Mouse (Mus musculus) adrenal gland, postnatal 4 days (tissue): ENCODE measurements around the gene Naa16. TPM values are rescaled to one million over a fixed set of nuclear protein-coding genes. Genes with fewer than 3 reads are reported as not detected.
"Not testable (repeated sequence)": the region's sequence is repeated elsewhere in the genome, so short reads cannot be mapped to it uniquely, and the experiment has no call there.

Experiments
- DNase-seq, 2 experiments: peaks; one replicate each; pipeline ENCODE4 v3.0.0; 2021 to 2022; ENCODE audit warnings: low spot score in 2 of 2, mixed read lengths in 2 of 2
- long read RNA-seq, 2 experiments: library from polyadenylated mRNA; stranded (forward); transcript quantifications; one replicate each; pipeline ENCODE4 v2.0.0; 2021
- total RNA-seq, 2 experiments: library from RNA; stranded (reverse); gene quantifications; 2 replicates each; pipeline ENCODE4 v1.2.3; 2021

Gene Naa16
- 10 to 100 TPM; 21.2 to 24.4 TPM for total RNA-seq
- long read RNA-seq, experiment 1, full-length matches to known transcripts, result 2 of 5 reads
- long read RNA-seq, experiment 1, partial matches to known transcripts, result 1 of 5 reads
- long read RNA-seq, experiment 1, other reads (novel, unspliced or antisense), result 2 of 5 reads
- long read RNA-seq, experiment 2, full-length matches to known transcripts, result 6 of 18 reads
- long read RNA-seq, experiment 2, partial matches to known transcripts, result 6 of 18 reads
- long read RNA-seq, experiment 2, other reads (novel, unspliced or antisense), result 6 of 18 reads

DNA sequence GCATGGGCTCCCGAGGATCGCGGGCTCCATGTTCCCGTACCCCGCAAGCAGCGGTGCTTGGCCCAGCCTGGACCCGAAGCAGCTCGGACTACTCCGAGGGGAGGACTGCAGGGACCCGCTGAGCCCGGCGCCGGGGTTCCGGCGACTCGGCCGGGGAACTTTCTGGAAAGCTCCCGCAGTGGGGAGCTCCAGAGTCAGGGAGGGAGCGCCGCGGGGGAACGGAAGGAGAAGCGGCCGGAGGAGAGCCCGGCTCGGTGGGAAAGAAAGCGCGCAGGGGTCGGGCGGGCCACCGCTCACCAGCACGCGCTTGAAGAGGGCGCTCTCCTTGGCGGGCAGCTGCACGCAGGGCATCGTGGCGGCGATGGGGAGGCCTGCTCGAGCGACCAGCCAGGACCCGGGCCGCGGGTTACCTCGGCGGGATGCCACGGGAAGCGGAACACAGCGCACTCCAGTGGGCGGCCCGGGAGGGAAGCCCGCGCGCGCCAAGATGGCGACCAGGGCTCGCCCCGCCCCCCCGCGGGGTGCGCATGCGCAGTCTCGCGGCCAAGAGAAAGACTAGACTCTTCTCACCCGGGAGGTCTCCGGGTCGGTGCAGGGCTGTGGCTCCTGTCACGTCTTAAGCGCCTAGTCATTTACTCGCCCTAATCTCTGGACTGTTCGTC is at the start of gene Naa16:
Gene Naa16, minus strand, starts transcription at position 514 of the 662 bp plus-strand sequence.
- DNase-seq, result peak; percentile 91 to 93

- no peak for DNase-seq
These were observed 43.5 kb upstream of the Naa16 start for GRCm38 (mm10) chr14:79434068-79434467.

- not testable (repeated sequence) for DNase-seq
These were observed 36.3 kb upstream of the Naa16 start for GRCm38 (mm10) chr14:79426730-79427365.

GRCm38 (mm10) chr14:79425979-79426729 is 35.6 kb upstream of the Naa16 start, which contains the start of gene Kbtbd7:
Gene Kbtbd7, plus strand, starts transcription at chr14:79426511.
- peak; percentile 65 to 86 for DNase-seq

- no peak for DNase-seq
These were observed 29.6 kb upstream of the Naa16 start for GRCm38 (mm10) chr14:79420083-79420685.

DNA sequence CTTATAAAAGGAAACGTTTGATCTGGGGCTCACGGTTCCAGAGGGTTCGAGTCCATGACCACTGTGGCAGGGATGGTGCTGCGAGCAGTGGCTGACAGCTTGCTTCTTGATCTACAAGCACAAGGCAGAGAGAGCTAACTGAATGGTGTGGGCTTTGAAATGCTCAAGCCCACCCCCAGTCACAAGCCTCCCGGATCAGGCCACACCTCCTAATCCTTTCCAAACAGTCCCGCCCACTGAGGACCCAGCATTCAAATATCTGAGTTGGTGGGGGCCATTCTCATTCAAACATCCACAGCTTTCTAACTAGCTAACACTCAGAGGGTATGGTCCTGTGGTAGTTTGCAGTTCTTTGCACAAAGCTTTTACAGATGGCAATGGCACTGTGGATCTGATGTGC is 22.5 kb upstream of the Naa16 start:
- no peak for DNase-seq

GRCm38 (mm10) chr14:79410662-79411061 is 20.1 kb upstream of the Naa16 start:
- DNase-seq, result no peak

DNA sequence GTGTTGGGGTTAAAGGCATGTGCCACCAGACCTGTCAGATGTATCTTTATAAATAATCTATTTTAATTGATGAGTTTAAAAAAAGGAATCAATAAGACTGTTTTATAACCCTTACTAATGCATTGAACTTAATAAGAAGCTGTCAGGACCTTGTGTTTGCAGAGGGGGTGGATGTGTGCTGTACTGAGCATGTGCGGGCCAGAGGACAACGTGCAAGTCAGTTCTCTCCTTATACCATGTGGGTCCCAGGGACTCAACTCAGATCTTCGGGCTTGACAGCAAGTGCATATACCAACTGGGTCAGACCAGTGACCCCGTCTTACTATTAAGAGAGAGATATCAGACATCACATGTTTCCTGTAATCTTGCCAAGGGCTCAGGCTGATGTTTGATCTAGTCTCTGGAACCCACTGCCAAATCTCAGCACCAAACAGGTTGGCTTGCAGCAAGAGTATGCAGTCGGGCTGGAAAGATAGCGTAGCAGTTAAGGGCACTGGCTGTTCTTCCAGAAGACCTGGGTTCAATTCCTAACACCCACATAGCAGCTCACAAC is 18.8 kb upstream of the Naa16 start:
- DNase-seq, result no peak

DNA sequence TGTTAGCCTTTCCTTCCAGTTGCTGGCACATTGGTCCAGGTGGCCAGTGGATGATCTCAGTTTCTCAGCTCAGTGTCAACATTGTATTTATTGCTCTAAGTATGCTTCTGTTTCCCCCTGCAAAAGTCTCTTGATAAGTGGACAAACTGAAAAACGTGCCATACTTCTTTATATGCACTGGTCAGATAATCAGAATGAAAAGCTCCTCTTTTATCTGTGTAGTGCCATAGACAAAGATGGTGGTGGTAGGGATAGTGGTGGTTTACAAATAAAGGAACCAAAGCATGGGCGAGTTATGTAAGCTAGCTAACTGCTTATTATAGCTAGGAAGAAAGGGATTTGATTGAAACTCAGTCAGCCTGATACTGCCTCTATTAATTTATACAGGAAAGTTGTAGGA is 17.1 kb upstream of the Naa16 start:
- no peak for DNase-seq

DNA sequence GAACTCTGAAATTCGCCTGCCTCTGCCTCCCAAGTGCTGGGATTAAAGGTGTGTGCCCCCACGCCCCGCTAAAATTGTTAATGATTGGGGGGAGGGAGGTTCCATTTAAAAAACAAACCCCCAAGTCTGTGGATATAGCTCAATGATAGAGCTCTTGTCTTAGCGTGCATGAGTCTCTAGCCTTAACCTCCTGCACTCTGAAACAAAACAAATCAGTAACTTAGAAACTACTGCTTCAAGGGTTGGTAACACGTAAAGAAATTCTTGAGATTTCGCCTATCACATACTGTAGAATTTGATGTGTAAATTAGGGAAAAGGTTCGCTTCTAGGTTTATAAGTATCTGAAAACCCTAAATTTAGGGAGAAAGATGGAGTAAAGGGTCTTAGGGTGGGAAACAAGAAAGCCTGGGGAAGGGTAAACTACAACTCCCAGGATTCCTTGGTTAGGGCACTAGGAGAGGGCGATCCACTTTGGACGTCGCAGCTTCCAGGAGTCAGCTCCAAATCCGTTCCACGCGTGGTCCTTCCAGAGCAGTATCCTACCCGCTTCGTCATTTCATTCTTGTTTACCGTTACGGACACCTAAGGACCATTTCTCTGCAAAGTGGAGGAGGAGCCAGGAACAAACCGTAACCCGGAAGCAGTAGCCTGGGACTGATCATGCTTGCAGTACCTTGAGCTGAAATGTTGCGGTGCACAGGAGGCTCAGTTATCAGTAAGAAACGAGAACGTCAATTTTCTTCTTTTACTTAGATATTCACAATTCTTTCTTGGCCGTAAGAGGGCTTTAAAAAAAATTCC is 6.9 kb upstream of the Naa16 start, which contains the start of gene Mtrf1:
Gene Mtrf1, plus strand, starts transcription at position 452 of the 802 bp plus-strand sequence.
- DNase-seq, result peak in 1 of 2 experiments; percentile 35

DNA sequence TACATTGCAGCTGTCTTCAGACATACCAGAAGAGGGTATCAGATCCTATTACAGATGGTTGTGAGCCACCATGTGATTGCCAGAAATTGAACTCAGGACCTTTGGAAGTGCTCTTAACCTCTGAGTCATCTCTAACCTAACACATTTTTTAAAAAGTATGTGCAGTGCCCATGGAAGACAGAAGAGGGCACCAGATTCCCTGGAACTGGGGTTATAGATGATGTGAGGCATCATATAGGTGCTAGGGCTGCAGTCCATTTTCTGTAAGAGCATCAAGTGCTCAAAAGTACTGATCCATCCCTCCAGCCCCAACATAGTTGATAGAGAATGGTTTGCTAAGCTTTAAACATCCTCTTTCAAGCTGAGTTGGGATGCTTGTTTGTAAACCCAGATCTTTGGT is 4.0 kb upstream of the Naa16 start:
- DNase-seq, result no peak

GRCm38 (mm10) chr14:79393289-79393688 is 2.7 kb upstream of the Naa16 start:
- DNase-seq, result no peak

DNA sequence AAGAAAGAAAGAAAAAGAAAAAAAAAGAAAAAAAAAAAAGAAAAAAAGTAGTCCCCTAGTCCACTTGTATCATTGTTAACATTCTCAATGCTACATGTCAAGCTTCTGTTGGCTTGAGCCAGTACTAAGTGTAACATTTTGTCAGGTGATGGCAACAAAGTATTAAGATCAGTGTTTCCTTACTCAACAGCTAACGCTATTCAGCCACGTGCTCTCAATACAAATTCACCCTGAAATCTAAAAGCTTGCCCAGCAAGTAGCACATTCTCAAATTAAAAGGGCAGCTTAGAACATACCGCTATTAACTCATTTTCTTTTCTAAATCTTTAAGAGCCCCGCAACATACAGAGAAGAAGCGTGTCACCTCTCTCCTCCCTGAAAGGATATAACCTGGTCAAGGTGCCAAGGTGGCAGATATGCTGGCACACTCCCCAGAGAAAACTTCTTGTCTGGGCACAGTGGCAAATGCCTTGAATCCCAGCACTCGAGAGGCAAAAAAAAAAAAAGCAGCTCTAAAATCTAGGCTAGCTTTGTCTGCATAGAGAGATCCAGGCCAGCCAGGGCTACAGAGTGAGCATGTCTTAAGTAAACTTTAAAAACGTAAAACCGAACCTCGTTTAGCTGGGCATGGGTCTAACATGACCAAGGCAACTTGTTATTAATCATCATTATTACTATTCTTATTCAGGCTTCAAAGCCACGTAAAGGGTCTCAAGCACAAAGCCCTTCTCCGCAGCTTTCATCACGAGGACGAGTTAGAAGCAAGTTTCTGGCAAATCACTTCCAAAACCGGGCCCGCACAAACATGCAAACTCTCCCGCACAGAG is 927 bp downstream of the Naa16 start:
- DNase-seq, result no peak

- no peak for DNase-seq
These were observed 2.3 kb downstream of the Naa16 start for GRCm38 (mm10) chr14:79388304-79388703.

GRCm38 (mm10) chr14:79383120-79383519 is 7.5 kb downstream of the Naa16 start:
- no peak for DNase-seq

- DNase-seq, result no peak
These were observed 13.5 kb downstream of the Naa16 start for GRCm38 (mm10) chr14:79377041-79377440.

DNA sequence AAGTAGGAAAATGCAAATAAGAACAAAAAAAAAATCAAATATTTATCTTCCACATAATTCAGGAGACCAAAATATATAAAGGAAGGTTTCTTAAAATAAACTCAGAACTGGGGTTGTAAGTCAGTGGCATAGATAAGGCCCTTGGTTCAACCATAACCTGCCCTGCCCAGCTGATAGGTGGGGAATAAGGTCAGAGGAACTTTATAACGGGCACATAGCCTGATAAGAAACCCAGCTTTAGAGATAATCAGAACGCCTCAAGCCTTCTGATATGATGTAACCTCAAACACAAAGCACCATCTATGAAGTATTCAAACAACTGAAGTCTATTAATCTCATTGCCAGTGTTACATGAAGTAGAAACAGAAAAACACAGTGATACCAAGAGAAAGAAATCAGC is 32.5 kb downstream of the Naa16 start:
- no peak for DNase-seq

GRCm38 (mm10) chr14:79346384-79346783 is 44.2 kb downstream of the Naa16 start:
- DNase-seq, result no peak

DNA sequence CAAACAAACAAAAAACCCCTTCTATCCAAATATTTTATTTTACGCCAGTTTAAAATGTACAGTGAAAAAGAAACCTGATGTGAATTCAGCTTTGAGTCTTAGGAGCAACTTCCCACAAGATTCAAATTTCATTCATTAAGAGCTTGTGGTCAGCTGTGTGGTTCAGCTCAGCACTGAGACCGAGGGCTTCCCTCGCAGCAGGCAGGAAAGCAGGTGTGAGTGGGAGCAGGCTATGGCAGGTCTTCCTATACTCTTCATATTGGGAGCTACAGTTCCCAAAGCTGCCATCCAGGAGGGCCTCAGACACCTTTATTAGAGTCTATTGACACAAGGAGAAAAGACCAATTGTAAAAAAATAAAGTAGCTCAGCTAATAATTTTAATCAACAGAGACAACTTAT is 55.0 kb downstream of the Naa16 start:
- no peak for DNase-seq
